Mouse (Mus musculus) megakaryocyte, embryonic 14.5 days (primary cell): ENCODE measurements around the gene Gm26920. TPM values are rescaled to one million over a fixed set of nuclear protein-coding genes. Genes with fewer than 3 reads are reported as not detected.

Experiments used
- H3K27me3 ChIP-seq: replicated peaks from 2 replicates; pipeline ENCODE3; 2012; ENCODE audit warnings: inconsistent platforms
- H3K36me3 ChIP-seq: replicated peaks from 2 replicates; pipeline ENCODE3; 2012; ENCODE audit warnings: low read length, inconsistent platforms, mixed read lengths
- H3K4me1 ChIP-seq: 2 replicates; pipeline ENCODE4 v1.6.1; 2012; ENCODE audit warnings: inconsistent platforms
- H3K4me3 ChIP-seq: replicated peaks from 2 replicates; pipeline ENCODE3; 2012; ENCODE audit warnings: moderate library complexity, mild to moderate bottlenecking, inconsistent platforms
- H3K9me3 ChIP-seq: 2 replicates; pipeline ENCODE4 v1.6.1; 2012; ENCODE audit warnings: inconsistent platforms
- FLI1 ChIP-seq: IDR thresholded peaks from 2 replicates; pipeline ENCODE4 v1.6.1; 2012; ENCODE audit warnings: low read length, inconsistent platforms, mixed read lengths
- GATA1 ChIP-seq: IDR thresholded peaks from 3 replicates; pipeline ENCODE4 v1.6.1; 2012; ENCODE audit warnings: mixed read lengths, low read length, inconsistent platforms, borderline replicate concordance
- polyA plus RNA-seq: library from polyadenylated mRNA; stranded (reverse); fragments of >175 nt; gene quantifications from 2 replicates; pipeline ENCODE4 v1.2.3, GENCODE M21; 2012; ENCODE audit warnings: low replicate concordance; ENCODE audit not compliant: insufficient read depth

The Gm26920 gene
- polyA plus RNA-seq, 1 experiment, result not detected

- TF ChIP-seq GATA1 (no peak), FLI1 (no peak)
- H3K4me3 ChIP-seq, result peak overlapping the region; percentile 91
- H3K9me3 ChIP-seq, result no peaks in the 10 kb centered on the region
- H3K27me3 ChIP-seq, result no peaks in the 10 kb centered on the region
- H3K4me1 ChIP-seq, result peaks cover 47% of the 10 kb centered on the region
- H3K36me3 ChIP-seq, result peaks cover 22% of the 10 kb centered on the region
Observed at GRCm38 (mm10) chr7:30095551-30096125, 5.4 kb upstream of the Gm26920 start.

GRCm38 (mm10) chr7:30094646-30095429, 4.6 kb upstream of the Gm26920 start, which contains the start of gene Zfp260:
Zfp260 (plus strand) TSS chr7:30094777.
- Histone ChIP-seq H3K9me3 (no peaks in the 10 kb centered on the region), H3K27me3 (no peaks in the 10 kb centered on the region), H3K4me1 (peaks cover 50% of the 10 kb centered on the region), H3K36me3 (peaks cover 15% of the 10 kb centered on the region), H3K4me3 (peak within 1 kb of the TSS; percentile 91)
- TF ChIP-seq GATA1 (no peak), FLI1 (no peak)

- H3K36me3 ChIP-seq, result peaks cover 7% of the 10 kb centered on the region
- H3K9me3 ChIP-seq, result no peaks in the 10 kb centered on the region
- peaks cover 56% of the 10 kb centered on the region for H3K4me1 ChIP-seq
- H3K4me3 ChIP-seq, result peak overlapping the region; percentile 91
- no peak for TF ChIP-seq FLI1
- no peak for TF ChIP-seq GATA1
- H3K27me3 ChIP-seq, result no peaks in the 10 kb centered on the region
Observed at GRCm38 (mm10) chr7:30093918-30094415, 3.8 kb upstream of the Gm26920 start.

- TF ChIP-seq GATA1, result no peak
- no peak for TF ChIP-seq FLI1
- no peaks in the 10 kb centered on the region for H3K36me3 ChIP-seq
- peaks cover 55% of the 10 kb centered on the region for H3K4me1 ChIP-seq
- no peak overlapping the region for H3K4me3 ChIP-seq
- H3K27me3 ChIP-seq, result no peaks in the 10 kb centered on the region
- no peaks in the 10 kb centered on the region for H3K9me3 ChIP-seq
Observed at GRCm38 (mm10) chr7:30092666-30093065, 2.5 kb upstream of the Gm26920 start.

- H3K4me1 ChIP-seq, result peaks cover 56% of the 10 kb centered on the region
- H3K27me3 ChIP-seq, result no peaks in the 10 kb centered on the region
Observed at GRCm38 (mm10) chr7:30090970-30091585, 868 bp upstream of the Gm26920 start.

GRCm38 (mm10) chr7:30089405-30089804, 805 bp downstream of the Gm26920 start:
- Histone ChIP-seq H3K4me3 (peak overlapping the region; percentile 96), H3K4me1 (peaks cover 49% of the 10 kb centered on the region), H3K36me3 (peaks cover 23% of the 10 kb centered on the region), H3K27me3 (no peaks in the 10 kb centered on the region), H3K9me3 (peaks cover 3% of the 10 kb centered on the region; the same call in 1 of the 2 replicates)
- TF ChIP-seq FLI1, result no peak
- TF ChIP-seq GATA1, result no peak

More at GRCm38 (mm10) chr7:30090970-30091585, 868 bp upstream of the Gm26920 start:
- TF ChIP-seq FLI1, result no peak
- no peak for TF ChIP-seq GATA1
- H3K36me3 ChIP-seq, result peaks cover 8% of the 10 kb centered on the region
- no peaks in the 10 kb centered on the region for H3K9me3 ChIP-seq
- peak overlapping the region; percentile 96 for H3K4me3 ChIP-seq

GRCm38 (mm10) chr7:30086524-30086923, 3.7 kb downstream of the Gm26920 start:
- H3K27me3 ChIP-seq, result no peaks in the 10 kb centered on the region
- peaks cover 30% of the 10 kb centered on the region for H3K36me3 ChIP-seq
- H3K9me3 ChIP-seq, result peaks cover 3% of the 10 kb centered on the region; the same call in 1 of the 2 replicates
- H3K4me3 ChIP-seq, result no peak overlapping the region
- peaks cover 38% of the 10 kb centered on the region for H3K4me1 ChIP-seq
- TF ChIP-seq FLI1 (no peak), GATA1 (no peak)

- Histone ChIP-seq H3K27me3 (no peaks in the 10 kb centered on the region), H3K36me3 (peaks cover 20% of the 10 kb centered on the region)
- TF ChIP-seq FLI1, result no peak
- no peak for TF ChIP-seq GATA1
Observed at GRCm38 (mm10) chr7:30072146-30073028, 17.8 kb downstream of the Gm26920 start, which contains the start of gene Zfp82. Zfp82 (minus strand) TSS chr7:30072900.

GRCm38 (mm10) chr7:30064622-30065021, 25.6 kb downstream of the Gm26920 start:
- Histone ChIP-seq H3K4me3 (no peak overlapping the region), H3K9me3 (no peaks in the 10 kb centered on the region), H3K27me3 (no peaks in the 10 kb centered on the region), H3K36me3 (peaks cover 64% of the 10 kb centered on the region), H3K4me1 (no peaks in the 10 kb centered on the region)
- TF ChIP-seq GATA1 (no peak), FLI1 (no peak)

More at GRCm38 (mm10) chr7:30072146-30073028, 17.8 kb downstream of the Gm26920 start, which contains the start of gene Zfp82:
- peak within 1 kb of the TSS; percentile 97 for H3K4me3 ChIP-seq
- H3K9me3 ChIP-seq, result no peaks in the 10 kb centered on the region
- peaks cover 21% of the 10 kb centered on the region for H3K4me1 ChIP-seq
